In genomic region chr9:96196636-96197181, GRCm38 (mm10) we compare ENCODE assay signal across 8 mouse cellular contexts. TPM values are rescaled to one million over a fixed set of nuclear protein-coding genes. Genes with fewer than 3 reads are reported as not detected.
DNase-seq lines count a peak whose midpoint lies in the region; ATAC-seq and TF ChIP-seq lines count a peak whose summit lies in the region.

No protein-coding gene starts in this region.

- H3K9me3 ChIP-seq in embryonic facial prominence, embryonic 11.5 days (replicated peaks; ENCODE audit: control insufficient read depth, low read length) = no peaks in the 10 kb centered on the region
- no peaks in the 10 kb centered on the region for H3K9me3 ChIP-seq in liver, embryonic 11.5 days (ENCODE audit: control insufficient read depth, low read length)
- H3K9me3 ChIP-seq in stomach, embryonic 16.5 days (replicated peaks; ENCODE audit: control insufficient read depth, low read length) = no peaks in the 10 kb centered on the region

- ATAC-seq in embryonic facial prominence, embryonic 11.5 days (replicated peaks; ENCODE audit: insufficient number of reproducible peaks, low FRiP score, low TSS enrichment, low read depth) = no peak
- no peak; the same call in 1 of the 2 replicates for ATAC-seq in liver, embryonic 11.5 days (replicated peaks; ENCODE audit: low FRiP score)
- ATAC-seq in stomach, embryonic 16.5 days (ENCODE audit: insufficient read depth, low FRiP score) = 0 out of 2 replicates have a peak, but pooled peaks have one; percentile 13

- H3K27ac ChIP-seq in embryonic facial prominence, embryonic 11.5 days (replicated peaks; ENCODE audit: low read depth, low read length) = peak overlapping the region; percentile 76
- H3K27ac ChIP-seq in kidney, adult 2 months (ENCODE audit: insufficient read depth, low read depth, low read length) = peak overlapping the region; percentile 83
- H3K27ac ChIP-seq in liver, embryonic 11.5 days (ENCODE audit: low read depth, low read length) = peak overlapping the region; percentile 84
- H3K27ac ChIP-seq in stomach, embryonic 16.5 days (ENCODE audit: low read length) = peak overlapping the region; percentile 88

- no peaks in the 10 kb centered on the region for H3K27me3 ChIP-seq in embryonic facial prominence, embryonic 11.5 days (ENCODE audit: control insufficient read depth, insufficient read depth, low read length)
- no peaks in the 10 kb centered on the region for H3K27me3 ChIP-seq in kidney, adult 2 months (replicated peaks; ENCODE audit: control insufficient read depth, insufficient read depth, low read length)
- H3K27me3 ChIP-seq in liver, embryonic 11.5 days (replicated peaks; ENCODE audit: control insufficient read depth, insufficient read depth, low read length) = no peaks in the 10 kb centered on the region
- H3K27me3 ChIP-seq in myocyte (ENCODE audit: control insufficient read depth, insufficient read depth, insufficient read length) = no peaks in the 10 kb centered on the region
- no peaks in the 10 kb centered on the region for H3K27me3 ChIP-seq in stomach, embryonic 16.5 days (ENCODE audit: control insufficient read depth, insufficient read depth, low read length)

- no peaks in the 10 kb centered on the region for H3K36me3 ChIP-seq in embryonic facial prominence, embryonic 11.5 days (replicated peaks; ENCODE audit: control insufficient read depth, insufficient read depth, low read depth, low read length)
- H3K36me3 ChIP-seq in kidney, adult 2 months (ENCODE audit: control insufficient read depth, insufficient read depth, low read length) = no peaks in the 10 kb centered on the region
- no peaks in the 10 kb centered on the region for H3K36me3 ChIP-seq in liver, embryonic 11.5 days (ENCODE audit: control insufficient read depth, insufficient read depth, low read length)
- no peaks in the 10 kb centered on the region for H3K36me3 ChIP-seq in myocyte (ENCODE audit: control insufficient read depth, insufficient read depth)
- no peaks in the 10 kb centered on the region for H3K36me3 ChIP-seq in stomach, embryonic 16.5 days (ENCODE audit: control insufficient read depth, insufficient read depth, low read length)

- peak overlapping the region; percentile 51 for H3ac ChIP-seq in myocyte (ENCODE audit: control insufficient read depth, insufficient read length)

- H3K4me1 ChIP-seq in embryonic facial prominence, embryonic 11.5 days (ENCODE audit: control insufficient read depth, insufficient read depth, low read length) = no peaks in the 10 kb centered on the region; the same call in 1 of the 2 replicates
- peaks cover 7% of the 10 kb centered on the region; the same call in 1 of the 2 replicates for H3K4me1 ChIP-seq in kidney, adult 2 months (ENCODE audit: control insufficient read depth, insufficient read depth, low read length)
- peaks cover 8% of the 10 kb centered on the region for H3K4me1 ChIP-seq in liver, embryonic 11.5 days (replicated peaks; ENCODE audit: control insufficient read depth, insufficient read depth, low read length)
- H3K4me1 ChIP-seq in stomach, embryonic 16.5 days (ENCODE audit: control insufficient read depth, insufficient read depth, low read length) = peaks cover 15% of the 10 kb centered on the region; the same call in 1 of the 2 replicates

- TF ChIP-seq CTCF in kidney, adult 2 months (conservative IDR thresholded peaks at IDR 0.05; ENCODE audit: insufficient read depth, insufficient read length, low read depth, low read length) = peak; percentile 38; the same call in 1 of the 2 replicates

- no peaks in the 10 kb centered on the region for H3K79me2 ChIP-seq in myocyte (ENCODE audit: control insufficient read depth, insufficient read depth)

- peak; percentile 57 for DNase-seq in 416B (ENCODE audit: low read depth)
- DNase-seq in adrenal gland, adult 8-10 months = peak; percentile 24
- DNase-seq in embryonic facial prominence, embryonic 11.5 days (ENCODE audit: low spot score) = peak; percentile 68
- peak; percentile 50 to 69 for DNase-seq in heart, adult 18-20 months
- DNase-seq in kidney, adult 2 months = peak; percentile 57
- peak; percentile 59 for DNase-seq in liver, embryonic 11.5 days (ENCODE audit: low spot score)

- peak overlapping the region; percentile 85 for H3K4me3 ChIP-seq in embryonic facial prominence, embryonic 11.5 days (ENCODE audit: low read depth, low read length)
- peak overlapping the region; percentile 85 for H3K4me3 ChIP-seq in kidney, adult 2 months (ENCODE audit: insufficient read depth, low read depth, low read length)
- peak overlapping the region; percentile 88 for H3K4me3 ChIP-seq in liver, embryonic 11.5 days (ENCODE audit: low read depth, low read length)
- H3K4me3 ChIP-seq in myocyte = peak overlapping the region; percentile 43
- H3K4me3 ChIP-seq in stomach, embryonic 16.5 days (replicated peaks; ENCODE audit: low read length) = peak overlapping the region; percentile 87

- H3K9ac ChIP-seq in embryonic facial prominence, embryonic 11.5 days (replicated peaks; ENCODE audit: low read length) = peak overlapping the region; percentile 82
- H3K9ac ChIP-seq in liver, embryonic 11.5 days (ENCODE audit: low read depth, low read length) = peak overlapping the region; percentile 82
- H3K9ac ChIP-seq in stomach, embryonic 16.5 days (ENCODE audit: low read length) = peak overlapping the region; percentile 78

- WGBS in embryonic facial prominence, embryonic 11.5 days = under 1% methylated on average over 20 of the region's 20 CpGs
- under 1% methylated on average over 20 of the region's 20 CpGs for WGBS in kidney, adult 2 months
- under 1% methylated on average over 19 of the region's 20 CpGs for WGBS in liver, embryonic 11.5 days
- WGBS in stomach, embryonic 16.5 days = under 1% methylated on average over 20 of the region's 20 CpGs

- TF ChIP-seq POLR2A in kidney, adult 2 months (IDR thresholded peaks at IDR 0.05; ENCODE audit: low read depth, low read length) = no peak
- no peak for TF ChIP-seq POLR2A in myocyte (IDR thresholded peaks at IDR 0.05; ENCODE audit: insufficient read length, low read depth)

- H3K4me2 ChIP-seq in embryonic facial prominence, embryonic 11.5 days (ENCODE audit: low read depth, low read length) = peak overlapping the region; percentile 91
- peak overlapping the region; percentile 97 for H3K4me2 ChIP-seq in liver, embryonic 11.5 days
- H3K4me2 ChIP-seq in myocyte (ENCODE audit: low read depth) = peak overlapping the region; percentile 96
- peak overlapping the region; percentile 92 for H3K4me2 ChIP-seq in stomach, embryonic 16.5 days (ENCODE audit: low read depth, low read length)

TF ChIP-seq in myocyte, 11 proteins besides CTCF, POLR2A, EP300 and RAD21:
- TF ChIP-seq TCF12 (IDR thresholded peaks at IDR 0.05; ENCODE audit: insufficient read depth, poor library complexity, severe bottlenecking) (no peak), SRF (IDR thresholded peaks at IDR 0.05; ENCODE audit: control insufficient read depth, insufficient read length, low read depth) (no peak), E2F4 (IDR thresholded peaks at IDR 0.05; ENCODE audit: insufficient read depth) (no peak), POLR2AphosphoS2 (IDR thresholded peaks at IDR 0.05; ENCODE audit: insufficient read length, low read depth) (no peak), REST (IDR thresholded peaks at IDR 0.05; ENCODE audit: insufficient read depth, insufficient read length) (no peak)
TF ChIP-seq in myocyte: peak in this region for 0.

RNA-seq across cellular contexts. Expression of gene Tfdp2, which starts 0.6 kb away (rescaled TPM):
- 100 to 1,000 TPM in 3 of 4 experiments, 10 to 100 TPM in 1; 86.3 to 118 (median 111) TPM for total RNA-seq in adrenal gland, adult 8-10 months (2022)
- polyA plus RNA-seq in embryonic facial prominence, embryonic 11.5 days (2014; fragmentation: Nextera tagmentation; extraction: Ambion mirVana) = 67.1 and 81.1 TPM in 2 replicates
- 10 to 100 TPM; 75.3 to 89.2 TPM for total RNA-seq in heart, adult 18-20 months (2021)
- polyA plus RNA-seq in kidney, adult 2 months (2012; rRNA removed) = 14.7 and 16.9 TPM in 2 replicates
- 54.3 and 62.8 TPM in 2 replicates for polyA plus RNA-seq in liver, embryonic 11.5 days (2014; fragmentation: Nextera tagmentation; extraction: Ambion mirVana)
- polyA plus RNA-seq in myocyte (2012; fragmentation: generic; extraction: Trizol) = 5.6 TPM
- polyA plus RNA-seq in stomach, embryonic 16.5 days (2015; fragmentation: Nextera tagmentation; extraction: Ambion mirVana) = 28.4 and 34.3 TPM in 2 replicates
